Mouse (Mus musculus) thymus, adult 2 months (tissue): ENCODE measurements around the gene Gbf1. TPM values are rescaled to one million over a fixed set of nuclear protein-coding genes. Genes with fewer than 3 reads are reported as not detected.

Experiments used
- DNase-seq: peaks from one replicate; pipeline ENCODE4 v3.0.0; 2021
- H3K27ac ChIP-seq: fragments of 200-500 bp; 2 replicates; pipeline ENCODE4 v1.5.1; 2012; ENCODE audit warnings: low read length, control low read depth; ENCODE audit not compliant: control insufficient read depth, insufficient read depth
- H3K27me3 ChIP-seq: fragments of 200-500 bp; 2 replicates; pipeline ENCODE4 v1.6.1; 2012; ENCODE audit warnings: mild to moderate bottlenecking, low read length, moderate library complexity, mixed read lengths; ENCODE audit not compliant: control insufficient read depth, insufficient read depth
- H3K36me3 ChIP-seq: fragments of 200-500 bp; 2 replicates; pipeline ENCODE4 v1.6.1; 2012; ENCODE audit warnings: mild to moderate bottlenecking, low read length, moderate library complexity; ENCODE audit not compliant: control insufficient read depth, insufficient read depth
- H3K4me1 ChIP-seq: fragments of 200-500 bp; replicated peaks from 2 replicates; pipeline ENCODE4 v1.6.1; 2012; ENCODE audit warnings: low read length; ENCODE audit not compliant: control insufficient read depth, insufficient read depth
- H3K4me3 ChIP-seq: fragments of 200-500 bp; 2 replicates; pipeline ENCODE4 v1.5.1; 2012; ENCODE audit warnings: mild to moderate bottlenecking, low read length, control low read depth, moderate library complexity; ENCODE audit not compliant: control insufficient read depth, insufficient read depth
- CTCF ChIP-seq: fragments of 200-500 bp; IDR thresholded peaks from 2 replicates; pipeline ENCODE4 v1.5.1; 2012; ENCODE audit warnings: mild to moderate bottlenecking, control low read depth, low read length, moderate library complexity, borderline replicate concordance; ENCODE audit not compliant: control insufficient read depth, poor library complexity, insufficient read depth; ENCODE audit errors: extremely low read depth
- POLR2A ChIP-seq: fragments of 200-500 bp; IDR thresholded peaks from 2 replicates; pipeline ENCODE4 v1.6.1; 2012; ENCODE audit warnings: mild to moderate bottlenecking, low read length, control low read depth, moderate library complexity; ENCODE audit not compliant: control insufficient read depth, poor library complexity, insufficient read depth; ENCODE audit errors: extremely low read depth
- WGBS: fragments of 180-500 bp; shearing (Covaris S2); methylation state at CpG from one replicate; pipeline ENCODE4 v1.1.7; 2018; 5-methylcytosine and 5-hydroxymethylcytosine counted together
- polyA plus RNA-seq: library from polyadenylated mRNA; depleted of rRNA; stranded (reverse); fragments of >200 nt; gene quantifications from 2 replicates; pipeline ENCODE4 v1.2.3, GENCODE M21; 2012; rRNA removed

Gbf1 gene
- polyA plus RNA-seq, 1 experiment: 113 TPM

GRCm38 (mm10) chr19:46331326-46331725, 179.0 kb downstream of the Gbf1 start:
- no peak for TF ChIP-seq POLR2A
- no peak for TF ChIP-seq CTCF
- DNase-seq: no peak
- Histone ChIP-seq H3K4me1 (peaks cover 21% of the 10 kb centered on the region), H3K27me3 (no peaks in the 10 kb centered on the region; the same call in 1 of the 2 replicates), H3K36me3 (no peaks in the 10 kb centered on the region), H3K27ac (no peak overlapping the region), H3K4me3 (no peak overlapping the region)
- 95% methylated on average over 14 of the region's 14 CpGs for WGBS

- peaks cover 17% of the 10 kb centered on the region for H3K4me1 ChIP-seq
- H3K27ac ChIP-seq: no peak overlapping the region
- no peaks in the 10 kb centered on the region; the same call in 1 of the 2 replicates for H3K27me3 ChIP-seq
- H3K4me3 ChIP-seq: no peak overlapping the region
- H3K36me3 ChIP-seq: no peaks in the 10 kb centered on the region
- no peak for DNase-seq
- TF ChIP-seq CTCF (no peak), POLR2A (no peak)
- 87% methylated on average over 3 of the region's 3 CpGs for WGBS
These were observed 179.6 kb downstream of the Gbf1 start for GRCm38 (mm10) chr19:46331936-46332335.

- no peak for TF ChIP-seq POLR2A
- TF ChIP-seq CTCF: no peak
- WGBS: 95% methylated on average over 7 of the region's 7 CpGs
- Histone ChIP-seq H3K36me3 (no peaks in the 10 kb centered on the region), H3K27me3 (no peaks in the 10 kb centered on the region; the same call in 1 of the 2 replicates), H3K4me3 (no peak overlapping the region), H3K4me1 (peaks cover 15% of the 10 kb centered on the region), H3K27ac (no peak overlapping the region)
- DNase-seq: no peak
These were observed 180.5 kb downstream of the Gbf1 start for GRCm38 (mm10) chr19:46332721-46333339.

GRCm38 (mm10) chr19:46333906-46334305, 181.6 kb downstream of the Gbf1 start:
- H3K4me3 ChIP-seq: no peak overlapping the region
- no peak for DNase-seq
- TF ChIP-seq CTCF (no peak), POLR2A (no peak)
- H3K27ac ChIP-seq: no peak overlapping the region
- no peaks in the 10 kb centered on the region for H3K36me3 ChIP-seq
- H3K27me3 ChIP-seq: no peaks in the 10 kb centered on the region; the same call in 1 of the 2 replicates
- H3K4me1 ChIP-seq: peaks cover 15% of the 10 kb centered on the region
- 90% methylated on average over 3 of the region's 3 CpGs for whole genome bisulfite sequencing

Other genes with a start within 250 kb of the Gbf1 start
- 10.9 and 11.2 TPM in 2 replicates for gene Armh3, start 154.0 kb upstream of the Gbf1 start, polyA plus RNA-seq
- gene Hps6, start 149.0 kb upstream of the Gbf1 start, polyA plus RNA-seq: 9.4 and 11.9 TPM in 2 replicates
- gene Pprc1, start 107.6 kb upstream of the Gbf1 start, polyA plus RNA-seq: 42.8 and 44.1 TPM in 2 replicates
- gene Ldb1, start 107.3 kb upstream of the Gbf1 start, polyA plus RNA-seq: 699 and 772 TPM in 2 replicates
- gene Nolc1, start 76.6 kb upstream of the Gbf1 start, polyA plus RNA-seq: 19.5 and 23.3 TPM in 2 replicates
- 0.31 and 1.7 TPM in 2 replicates for gene Elovl3, start 20.6 kb upstream of the Gbf1 start, polyA plus RNA-seq
- 0.17 and 0.24 TPM in 2 replicates for gene Pitx3, start 4.2 kb upstream of the Gbf1 start, polyA plus RNA-seq
- 107 and 122 TPM in 2 replicates for gene Nfkb2, start 151.8 kb downstream of the Gbf1 start, polyA plus RNA-seq
- gene Psd, start 174.6 kb downstream of the Gbf1 start, polyA plus RNA-seq: 1.5 and 1.6 TPM in 2 replicates
- 13.5 and 15.2 TPM in 2 replicates for gene Fbxl15, start 175.7 kb downstream of the Gbf1 start, polyA plus RNA-seq
- gene Cuedc2, start 186.2 kb downstream of the Gbf1 start, polyA plus RNA-seq: 85.4 and 105 TPM in 2 replicates
- 16.8 and 20.6 TPM in 2 replicates for gene Mfsd13a, start 188.6 kb downstream of the Gbf1 start, polyA plus RNA-seq
- 0.38 and 0.43 TPM in 2 replicates for gene 2310034G01Rik, start 197.8 kb downstream of the Gbf1 start, polyA plus RNA-seq
- 163 and 164 TPM in 2 replicates for gene Actr1a, start 243.2 kb downstream of the Gbf1 start, polyA plus RNA-seq
- 31.3 and 40.8 TPM in 2 replicates for gene Sufu, start 244.4 kb downstream of the Gbf1 start, polyA plus RNA-seq